Mouse (Mus musculus) Patski (cell line): ENCODE data around the gene Tcl1b2. TPM values are rescaled to one million over a fixed set of nuclear protein-coding genes. Genes with fewer than 3 reads are reported as not detected.
"Not testable (repeated sequence)": the region's sequence is repeated elsewhere in the genome, so short reads cannot be mapped to it uniquely, and the experiment has no call there.

ENCODE experiments used
- ATAC-seq: fragments of 100-300 bp; one replicate; pipeline ENCODE4 v1.8.0; 2021
- CTCF ChIA-PET: fragments of 350-600 bp; sonication (Branson Sonifier 250); formaldehyde crosslinking; loops from one replicate; lab custom pipeline; 2022; ENCODE audit warnings: inconsistent platforms; lab: Charles Lee
- POLR2A ChIA-PET: fragments of 350-600 bp; sonication (Branson Sonifier 250); formaldehyde crosslinking; loops from one replicate; lab custom pipeline; 2022; ENCODE audit warnings: antibody characterized with exemption, inconsistent platforms; lab: Charles Lee
- DNase-seq: peaks from one replicate; pipeline ENCODE4 v3.0.0-alpha.2; 2011; ENCODE audit warnings: low read depth, low spot score
- H3K27me3 ChIP-seq: fragments of 371-371 bp; one replicate; pipeline ENCODE4 v1.5.1; 2021
- CTCF ChIP-seq: fragments of 100-300 bp; IDR thresholded peaks from one replicate; pipeline ENCODE4 v1.5.1; 2021
- in situ Hi-C: fragments of 300-500 bp; cut with MboI; formaldehyde crosslinking; loops from 3 replicates; pipeline ENCODE4 v1.11.1; 2018; ENCODE audit warnings: low pct_unique_long_range_greater_than_20kb, mixed read lengths
- polyA plus RNA-seq: library from polyadenylated mRNA; unstranded; gene quantifications from one replicate; pipeline ENCODE4 v1.2.3, GENCODE M21; 2021

The Tcl1b2 gene
- polyA plus RNA-seq, 1 experiment from 2014 or later, result not detected

DNA sequence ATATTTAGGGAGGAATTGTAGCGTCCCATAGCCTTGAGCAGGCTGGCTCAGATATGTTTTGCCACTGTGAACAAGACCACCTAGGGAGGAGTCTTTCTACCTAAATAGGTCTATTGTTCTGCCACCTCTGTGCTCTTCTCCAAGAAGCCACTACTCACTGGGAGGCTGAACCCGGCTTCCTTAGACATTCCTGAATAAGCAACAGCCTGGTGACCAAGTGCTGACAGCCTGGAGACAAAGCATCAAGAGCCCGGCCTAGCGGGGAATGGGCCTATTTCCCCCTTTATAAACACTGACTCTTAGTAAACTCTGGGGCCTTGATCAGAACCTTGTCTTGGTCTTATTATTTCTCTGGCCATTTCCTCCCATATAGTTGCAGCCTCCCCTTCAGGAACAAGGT lies 19.3 kb upstream of the Tcl1b2 start:
- no peak for ATAC-seq
- peaks cover 13% of the 10 kb centered on the region for H3K27me3 ChIP-seq
- in situ Hi-C loops, result no loop called here
- POLR2A ChIA-PET, result no interaction called here
- no peak for TF ChIP-seq CTCF
- CTCF ChIA-PET, result no interaction called here
- DNase-seq, result no peak

- in situ Hi-C loops, result no loop called here
- peaks cover 13% of the 10 kb centered on the region for H3K27me3 ChIP-seq
- POLR2A ChIA-PET, result no interaction called here
- DNase-seq (no peak), ATAC-seq (no peak)
- TF ChIP-seq CTCF, result no peak
- CTCF ChIA-PET, result no interaction called here
Measured at GRCm38 (mm10) chr12:105127607-105128006, 18.2 kb upstream of the Tcl1b2 start.

GRCm38 (mm10) chr12:105129494-105130205 lies 16.2 kb upstream of the Tcl1b2 start:
- POLR2A ChIA-PET, ATAC-seq, in situ Hi-C loops, DNase-seq, CTCF ChIA-PET: not testable (repeated sequence)
- H3K27me3 ChIP-seq, result peaks cover 12% of the 10 kb centered on the region

DNA sequence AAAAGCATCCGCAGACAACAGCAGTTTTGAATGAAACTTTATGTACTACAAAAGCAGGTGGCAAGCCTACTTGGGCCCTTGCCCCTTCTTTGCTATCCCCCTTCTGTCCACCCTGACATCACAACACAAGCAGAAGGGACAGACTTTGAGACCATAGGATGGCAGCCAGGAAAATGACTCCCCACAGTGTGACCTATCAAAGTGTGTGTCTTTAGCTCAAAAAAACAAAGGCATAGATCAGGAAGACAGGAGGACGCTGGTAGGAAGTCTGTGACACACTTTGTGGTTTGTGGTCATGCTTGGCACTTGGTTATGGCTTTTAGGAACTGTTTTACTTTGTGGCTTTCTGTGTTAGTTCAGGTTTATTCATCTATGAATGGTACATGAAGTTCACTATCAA lies 11.6 kb upstream of the Tcl1b2 start:
- H3K27me3 ChIP-seq, CTCF ChIA-PET, ATAC-seq, POLR2A ChIA-PET, DNase-seq, in situ Hi-C loops: not testable (repeated sequence)

GRCm38 (mm10) chr12:105134826-105135225 lies 11.0 kb upstream of the Tcl1b2 start:
- POLR2A ChIA-PET, ATAC-seq, in situ Hi-C loops, DNase-seq, CTCF ChIA-PET, H3K27me3 ChIP-seq: not testable (repeated sequence)

DNA sequence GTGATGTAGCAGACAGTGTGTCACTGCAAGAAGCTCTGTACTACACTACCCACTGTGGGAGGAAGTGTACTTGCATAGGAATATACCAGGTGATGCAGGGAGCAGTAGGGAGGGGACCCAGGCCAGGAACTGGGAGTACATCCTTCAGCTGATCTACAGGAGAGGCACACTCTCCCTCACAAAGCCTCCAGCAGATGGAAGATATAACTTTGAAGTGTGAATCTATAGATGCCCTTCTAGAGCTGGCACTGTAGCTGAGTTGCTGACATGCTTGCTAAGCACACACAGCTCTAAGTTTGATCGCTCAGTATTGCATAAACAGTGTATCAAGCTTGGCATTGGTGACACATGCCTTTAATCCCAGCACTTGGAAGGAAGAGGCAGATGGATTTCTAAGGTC lies 8.1 kb upstream of the Tcl1b2 start:
- CTCF ChIA-PET, H3K27me3 ChIP-seq, ATAC-seq, POLR2A ChIA-PET, in situ Hi-C loops, DNase-seq: not testable (repeated sequence)

- in situ Hi-C loops, result no loop called here
- ChIA-PET POLR2A (no interaction called here), CTCF (no interaction called here)
- no peak for DNase-seq
- no peak for ATAC-seq
- no peaks in the 10 kb centered on the region for H3K27me3 ChIP-seq
- no peak for TF ChIP-seq CTCF
Measured at GRCm38 (mm10) chr12:105143096-105143495, 2.7 kb upstream of the Tcl1b2 start.

DNA sequence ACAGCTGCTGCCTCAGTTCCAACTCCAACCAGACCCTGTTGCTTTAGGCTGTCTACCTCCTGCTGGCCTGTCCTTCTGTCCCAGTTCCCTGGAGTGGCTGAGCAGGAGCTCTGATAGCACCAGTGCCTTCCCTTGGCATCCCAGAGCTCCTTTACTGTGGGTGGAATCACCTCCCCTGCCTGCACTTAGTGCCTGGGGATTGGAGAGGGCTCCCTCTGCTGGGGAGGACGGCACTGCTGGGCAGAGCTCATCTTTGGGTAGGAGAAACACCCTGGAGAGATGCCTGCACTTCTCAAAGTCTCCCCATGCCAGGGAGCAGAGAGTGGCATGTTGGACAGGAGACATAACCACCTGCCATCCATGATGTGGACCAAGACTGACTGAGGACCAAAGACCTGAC lies 886 bp upstream of the Tcl1b2 start:
- POLR2A ChIA-PET, in situ Hi-C loops, ATAC-seq, DNase-seq, H3K27me3 ChIP-seq, CTCF ChIA-PET: not testable (repeated sequence)

DNA sequence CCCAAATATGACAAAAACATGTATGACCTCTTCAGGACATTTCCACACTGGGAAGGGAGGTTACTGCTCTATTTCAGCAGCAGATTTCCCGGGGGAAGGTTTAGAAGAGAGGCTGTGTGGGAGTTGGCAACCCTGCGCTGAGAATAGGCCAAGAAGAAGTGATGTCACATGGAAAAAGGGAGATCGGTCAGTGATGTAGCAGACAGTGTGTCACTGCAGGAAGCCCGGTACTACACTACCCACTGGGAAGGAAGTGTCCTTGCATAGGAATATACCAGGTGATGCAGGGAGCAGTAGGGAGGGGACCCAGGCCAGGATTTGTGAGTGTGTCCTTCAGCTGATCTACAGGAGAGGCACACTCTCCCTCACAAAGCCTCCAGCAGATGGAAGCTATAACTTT lies 9.5 kb downstream of the Tcl1b2 start:
- DNase-seq, in situ Hi-C loops, H3K27me3 ChIP-seq, ATAC-seq, CTCF ChIA-PET, POLR2A ChIA-PET: not testable (repeated sequence)

GRCm38 (mm10) chr12:105158842-105159241 lies 13.0 kb downstream of the Tcl1b2 start:
- ChIA-PET CTCF (no interaction called here), POLR2A (no interaction called here)
- DNase-seq (no peak), ATAC-seq (no peak)
- TF ChIP-seq CTCF, result no peak
- no peaks in the 10 kb centered on the region for H3K27me3 ChIP-seq
- in situ Hi-C loops, result no loop called here

DNA sequence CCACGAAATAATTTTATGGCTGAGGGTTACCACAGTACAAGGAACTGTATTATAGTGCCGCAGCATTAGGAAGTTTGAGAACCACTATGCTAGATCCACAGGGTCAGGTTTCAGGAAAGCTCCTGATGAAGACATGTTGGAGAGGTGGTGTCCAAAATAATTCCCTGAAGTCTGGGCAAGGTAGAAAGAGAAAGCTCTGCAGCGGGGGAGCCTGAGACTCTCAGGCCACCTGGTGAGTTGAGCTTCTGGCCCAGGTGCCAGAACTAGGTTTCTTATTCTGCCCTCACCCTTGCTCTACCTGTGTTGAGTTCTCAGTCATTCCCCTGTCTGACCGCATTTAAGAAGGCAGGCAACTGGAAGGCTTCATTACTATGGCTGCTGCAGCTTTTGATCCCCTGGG lies 13.6 kb downstream of the Tcl1b2 start, which contains the start of gene Tcl1b1:
Tcl1b1 (plus strand) TSS at position 301 of the 400 bp plus-strand sequence.
- no peak for TF ChIP-seq CTCF
- no peak for DNase-seq
- in situ Hi-C loops, result no loop called here
- no peak for ATAC-seq
- ChIA-PET CTCF (no interaction called here), POLR2A (no interaction called here)
- no peaks in the 10 kb centered on the region for H3K27me3 ChIP-seq

- DNase-seq (no peak), ATAC-seq (no peak)
- in situ Hi-C loops, result no loop called here
- ChIA-PET POLR2A (no interaction called here), CTCF (no interaction called here)
- TF ChIP-seq CTCF, result no peak
- peaks cover 10% of the 10 kb centered on the region for H3K27me3 ChIP-seq
Measured at GRCm38 (mm10) chr12:105166734-105167133, 20.9 kb downstream of the Tcl1b2 start.
